Mouse (Mus musculus): ENCODE results near the gene Batf. TPM values are rescaled to one million over a fixed set of nuclear protein-coding genes. Genes with fewer than 3 reads are reported as not detected.

Gene Batf
- total RNA-seq, 2 experiments from 2014 or later = 0.40 to 0.73 TPM

DNA sequence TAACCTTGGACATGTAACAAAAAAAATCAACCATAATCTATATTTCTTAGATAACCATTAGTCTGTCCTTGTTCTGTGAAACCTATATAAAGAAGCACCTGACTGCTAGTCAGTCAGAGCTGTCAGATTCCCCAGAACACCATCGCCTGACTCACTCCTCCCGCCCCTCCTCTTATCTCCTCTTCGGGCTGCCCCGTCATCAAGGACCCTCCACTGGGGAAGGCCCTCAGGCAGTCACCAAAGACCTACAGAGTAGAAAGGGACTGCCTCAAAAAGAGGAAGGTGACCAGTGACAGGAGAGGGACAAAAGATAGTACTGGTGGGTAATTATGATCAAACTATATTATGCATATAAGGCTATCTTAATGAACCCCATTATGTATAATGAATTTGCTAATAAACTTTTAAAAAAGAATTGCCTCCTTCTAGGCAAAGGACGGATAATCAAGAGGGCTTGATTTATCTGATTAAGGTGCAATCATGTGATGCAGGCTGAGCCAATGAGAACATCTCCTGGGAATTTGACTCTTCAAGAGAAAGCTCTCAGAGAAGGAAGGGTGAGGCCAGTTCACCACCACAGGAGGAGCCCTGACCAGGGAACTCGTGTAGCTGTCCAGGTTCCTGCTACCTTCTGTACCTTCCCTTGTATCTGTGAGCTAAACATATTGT, 40.4 kb downstream of the Batf start:
- DNase-seq (ENCODE audit: low spot score in 2 of 2) = no peak

GRCm38 (mm10) chr12:85728181-85728580, 41.7 kb downstream of the Batf start:
- DNase-seq (ENCODE audit: low spot score in 2 of 2) = no peak

DNA sequence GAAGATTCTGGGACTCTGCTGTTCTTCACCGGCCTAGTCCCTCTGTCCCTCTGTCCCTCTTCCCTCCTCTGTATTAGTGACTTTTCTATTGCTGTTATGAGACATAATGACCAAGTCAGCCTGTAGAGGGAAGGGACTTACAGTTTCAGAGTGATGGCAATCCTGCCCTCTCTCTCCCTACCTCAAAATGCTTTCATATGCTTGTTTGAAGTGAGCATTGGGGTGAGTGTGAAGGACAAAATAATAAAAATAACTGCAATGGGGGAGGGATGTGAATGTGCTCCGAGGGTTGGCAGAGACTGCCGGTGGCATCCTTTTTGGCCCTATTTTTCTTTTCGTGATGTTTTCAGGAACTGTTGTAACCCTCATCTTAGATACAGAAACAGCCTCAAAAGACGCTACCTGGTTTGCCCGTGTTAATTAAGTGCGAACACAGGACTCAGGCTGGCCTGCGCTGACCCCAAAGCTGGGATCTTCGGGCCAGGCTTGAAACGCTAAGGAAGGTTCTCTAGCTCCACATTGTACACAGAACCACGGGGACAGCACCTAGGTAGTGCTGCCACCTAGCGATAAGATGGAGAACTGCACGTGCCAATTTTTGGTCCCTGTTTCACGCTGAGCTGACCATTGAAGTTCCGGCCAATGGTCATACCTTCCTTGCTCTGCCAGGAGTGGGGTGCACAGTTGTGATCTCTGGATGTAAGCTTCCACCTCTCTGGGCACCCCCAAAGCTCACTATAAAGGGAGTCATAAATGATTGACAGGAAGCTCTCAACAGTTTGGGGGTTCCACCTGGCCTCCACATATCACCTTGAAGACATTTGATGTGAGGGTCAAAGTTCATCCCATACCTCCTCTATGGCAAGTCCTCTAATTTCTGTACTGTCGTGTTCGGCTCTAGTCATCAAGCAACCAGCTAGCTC, 42.8 kb downstream of the Batf start:
- peak; percentile 61 to 71 for DNase-seq (ENCODE audit: low spot score in 2 of 2)

- no peak for DNase-seq (ENCODE audit: low spot score in 2 of 2)
Measured at GRCm38 (mm10) chr12:85729945-85730290, 43.4 kb downstream of the Batf start.

DNA sequence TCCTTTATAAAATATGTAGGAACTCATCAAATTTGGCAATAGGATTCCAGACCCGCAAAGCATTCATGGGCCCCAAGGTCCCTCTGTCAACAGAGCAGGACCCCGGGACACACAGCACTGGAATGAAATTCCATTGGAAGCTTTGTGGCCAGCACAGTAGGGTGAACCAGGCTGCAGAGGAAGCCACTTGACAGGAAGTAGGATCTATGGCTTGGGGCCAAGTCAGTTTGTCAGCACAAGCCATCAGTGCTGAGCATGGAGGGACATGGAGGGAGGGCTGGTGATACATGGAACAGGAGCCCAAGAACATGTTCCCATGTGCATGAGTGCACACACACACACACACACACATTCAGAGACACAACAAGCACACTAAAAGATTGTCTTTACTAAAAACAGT, 49.7 kb downstream of the Batf start:
- DNase-seq (ENCODE audit: low spot score in 2 of 2) = no peak

DNA sequence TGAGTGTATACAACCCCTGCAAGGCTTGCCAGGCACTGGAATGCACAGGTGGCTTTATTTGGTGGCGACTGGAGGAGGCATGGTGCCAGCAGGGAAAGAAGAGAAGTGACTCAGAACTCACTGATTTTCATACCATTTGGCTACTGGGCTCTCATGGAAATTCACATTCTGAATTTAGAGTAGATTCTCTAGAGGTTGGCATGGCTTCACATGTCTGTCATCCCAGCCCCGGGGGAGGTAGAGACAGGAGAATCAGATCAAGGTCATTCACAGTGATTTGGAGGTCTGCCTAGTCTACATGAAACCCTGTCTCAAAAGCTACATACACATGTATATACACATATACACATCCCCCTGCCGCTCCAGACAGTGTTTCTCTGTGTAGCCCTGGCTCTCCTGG, 50.5 kb downstream of the Batf start:
- DNase-seq (ENCODE audit: low spot score in 2 of 2) = peak; percentile 43 to 49

- peak; percentile 62 to 68 for DNase-seq (ENCODE audit: low spot score in 2 of 2)
Measured at GRCm38 (mm10) chr12:85745827-85746695, 59.6 kb downstream of the Batf start, which contains the start of gene Flvcr2. TSS of gene Flvcr2 (plus strand) at chr12:85746539.

GRCm38 (mm10) chr12:85746696-85747219, 60.3 kb downstream of the Batf start:
- DNase-seq (ENCODE audit: low spot score in 2 of 2) = no peak

- no peak for DNase-seq (ENCODE audit: low spot score in 2 of 2)
Measured at GRCm38 (mm10) chr12:85747343-85747742, 60.9 kb downstream of the Batf start.

DNA sequence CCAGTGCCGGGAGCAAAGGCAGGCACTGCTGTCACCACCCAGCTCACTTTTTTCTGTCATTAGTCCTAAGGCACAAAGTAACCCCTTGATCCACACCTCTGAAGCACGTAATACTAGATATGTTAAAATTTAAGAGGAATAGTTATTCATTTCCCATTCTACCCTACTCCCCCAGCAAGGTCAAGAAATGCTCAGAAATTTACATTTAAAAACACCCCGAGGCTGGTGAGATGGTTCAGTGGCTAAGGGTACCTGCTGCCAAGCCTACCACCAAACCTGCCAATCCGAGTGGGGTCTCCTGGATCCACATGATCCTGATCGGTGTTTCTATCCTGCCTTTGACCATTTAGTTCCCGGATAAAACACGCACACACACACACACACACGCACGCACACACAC, 63.4 kb downstream of the Batf start:
- DNase-seq (ENCODE audit: low spot score in 2 of 2) = no peak

- DNase-seq (ENCODE audit: low spot score in 2 of 2) = no peak
Measured at GRCm38 (mm10) chr12:85752116-85752515, 65.6 kb downstream of the Batf start.

- no peak for DNase-seq (ENCODE audit: low spot score in 2 of 2)
Measured at GRCm38 (mm10) chr12:85753223-85753622, 66.8 kb downstream of the Batf start.

DNA sequence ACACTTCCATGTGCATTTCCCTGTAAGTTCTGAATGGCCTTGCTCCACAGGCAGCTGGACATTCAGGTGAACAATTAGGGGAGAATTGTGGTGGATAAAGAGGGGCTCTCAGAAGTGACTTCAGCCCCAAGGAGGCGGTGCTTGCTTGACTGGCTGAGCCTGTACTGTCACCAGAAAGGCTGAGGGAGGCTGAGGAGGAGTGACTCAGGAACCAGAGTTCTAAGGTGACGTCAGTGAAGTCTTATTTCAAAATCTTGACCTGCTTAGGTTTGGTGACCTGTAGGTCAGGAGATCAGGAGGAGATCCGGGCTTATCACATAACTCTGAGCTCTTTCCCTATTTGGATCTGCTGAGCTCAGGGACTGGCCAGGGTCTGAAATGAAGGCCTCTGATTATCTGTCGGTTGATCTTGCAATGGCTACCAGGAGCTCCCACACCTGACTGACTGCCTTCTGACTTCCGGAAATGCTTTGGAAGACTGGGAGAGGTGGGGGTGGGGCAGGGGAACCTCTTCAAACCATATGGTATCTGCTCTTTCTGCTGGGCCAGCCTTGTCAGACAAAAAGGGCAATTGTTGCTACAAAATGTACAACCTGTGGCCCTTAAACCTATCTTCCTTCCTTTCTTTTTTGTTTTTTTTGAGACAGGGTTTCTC, 68.3 kb downstream of the Batf start:
- DNase-seq (ENCODE audit: low spot score in 2 of 2) = no peak

DNA sequence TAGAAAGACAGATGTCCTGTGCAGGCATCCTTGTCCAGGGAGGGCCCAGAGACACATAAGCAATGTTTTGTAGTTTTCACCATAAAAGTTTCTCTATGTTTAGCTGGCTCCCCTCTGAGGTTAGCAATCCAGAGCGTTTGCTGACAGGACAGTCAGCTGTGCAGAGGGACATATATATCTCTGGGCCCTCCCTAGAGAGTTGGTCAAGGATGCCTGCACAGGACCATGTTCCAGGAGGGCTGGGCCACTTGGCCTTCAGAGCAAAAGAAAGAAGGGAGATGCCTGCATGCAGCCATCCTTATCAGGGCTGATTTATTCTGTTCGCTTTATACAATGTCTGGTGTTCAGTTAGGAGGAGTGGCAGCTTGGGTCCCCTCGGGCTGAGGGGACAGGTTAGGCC, 70.0 kb downstream of the Batf start:
- DNase-seq (ENCODE audit: low spot score in 2 of 2) = no peak

DNA sequence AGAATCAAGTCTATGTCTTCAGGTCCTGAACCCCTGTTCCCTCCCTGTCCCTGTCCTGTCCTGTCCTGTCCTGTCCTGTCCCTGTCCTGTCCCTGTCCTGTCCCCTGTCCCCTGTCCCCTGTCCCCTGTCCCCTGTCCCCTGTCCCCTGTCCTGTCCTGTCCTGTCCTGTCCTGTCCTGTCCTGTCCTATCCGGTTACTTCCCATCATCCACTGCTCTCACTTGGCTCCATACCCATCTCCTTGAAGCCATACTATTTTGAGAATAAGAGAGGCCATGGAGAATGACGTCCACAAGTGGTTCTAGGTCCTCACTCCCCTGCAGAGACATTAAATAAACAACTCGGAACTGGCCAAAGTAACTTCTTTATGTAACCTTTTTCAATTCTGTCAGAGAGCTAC, 70.6 kb downstream of the Batf start:
- DNase-seq (ENCODE audit: low spot score in 2 of 2) = no peak

Small RNA genes within 50 kb of the gene (microRNA-seq; reads per million reads assigned to microRNA genes)
- 0 reads per million in 2 experiments for gene Gm47285

Other genes with a start within 250 kb of the Batf start
- gene Fos, start 212.8 kb upstream of the Batf start, total RNA-seq (2021) = 10 to 100 TPM; 65.4 to 77.2 TPM
- gene Jdp2, start 87.6 kb upstream of the Batf start, total RNA-seq (2021) = 10 to 100 TPM; 74.8 to 77.6 TPM
- gene Flvcr2, start 59.9 kb downstream of the Batf start, total RNA-seq (2021) = 1 to 10 TPM; 1.3 to 2.3 TPM
- 10 to 100 TPM; 52.1 to 53.4 TPM for gene Erg28, start 137.9 kb downstream of the Batf start, total RNA-seq (2021)
- 10 to 100 TPM; 45.0 to 45.2 TPM for gene Ttll5, start 138.0 kb downstream of the Batf start, total RNA-seq (2021)

Data from left cerebral cortex, adult 18-20 months (tissue).